In genomic region chr13:28759026-28759425, GRCm38 (mm10) we compare ENCODE assay signal across 10 mouse cellular contexts.
DNase-seq lines count a peak whose midpoint lies in the region; ATAC-seq lines count a peak whose summit lies in the region.
"Had no signal": no experiment of that assay in that cellular context is flagged by ENCODE, and none has a peak within 500 bp of the region (broad histone marks: within the 10 kb centered on the region; RNA-seq: fewer than 3 reads in every experiment).

No protein-coding gene starts in this region.

- no peaks in the 10 kb centered on the region for H3K9me3 ChIP-seq in kidney, embryonic 16.5 days (ENCODE audit: low read length)

- peaks cover 48% of the 10 kb centered on the region for H3K4me1 ChIP-seq in kidney, embryonic 16.5 days (ENCODE audit: insufficient read depth, low read length)

- no peak overlapping the region for H3K4me3 ChIP-seq in kidney, embryonic 16.5 days (ENCODE audit: low read length)

- no peaks in the 10 kb centered on the region for H3K36me3 ChIP-seq in kidney, embryonic 16.5 days (ENCODE audit: insufficient read depth, low read length)

- WGBS in kidney, embryonic 16.5 days, result 26% methylated on average over 3 of the region's 3 CpGs

- H3K27me3 ChIP-seq in kidney, embryonic 16.5 days (ENCODE audit: insufficient read depth, low read length), result no peaks in the 10 kb centered on the region

- H3K27ac ChIP-seq in kidney, embryonic 16.5 days (ENCODE audit: low read length), result peak overlapping the region; percentile 80

- no peak overlapping the region for H3K4me2 ChIP-seq in kidney, embryonic 16.5 days (replicated peaks; ENCODE audit: low read depth, low read length)

- ATAC-seq in kidney, embryonic 16.5 days (ENCODE audit: low FRiP score, low TSS enrichment), result no peak
- ATAC-seq: activated CD4-positive, CD25-positive, alpha-beta regulatory T cell, adult 4 months had no signal

- no peak for DNase-seq in kidney, postnatal 25 days
- DNase-seq in Muller cell, postnatal 12 days (ENCODE audit: inconsistent ontology term), result peak; percentile 31
- peak; percentile 32 for DNase-seq in embryo, embryonic 9.5 days (ENCODE audit: extremely low spot score)
- peak; percentile 15 to 25 for DNase-seq in gastrocnemius, postnatal 36 days
- no peak for DNase-seq in left cerebral cortex, postnatal 14 days (ENCODE audit: low spot score in 2 of 2)
- no peak for DNase-seq in right cerebral cortex, postnatal 14 days
- DNase-seq: kidney, postnatal 10 days; left cerebral cortex, postnatal 4 days had no signal

- intact Hi-C loops in gastrocnemius, postnatal 36 days (cut with DNase I), result loop anchor here (5.0 kb wide), 1 partner anchor 193 kb away; the partner anchor contains the start of gene Sox4
- intact Hi-C loops in left cerebral cortex, postnatal 14 days (cut with DNase I), result loop anchor here (5.0 kb wide), 1 partner anchor 342 kb away; no protein-coding TSS in a partner anchor

- no peak overlapping the region for H3K9ac ChIP-seq in kidney, embryonic 16.5 days (replicated peaks; ENCODE audit: low read length)

Comparison
In these comparisons a context has a peak if more than half of its experiments do, and no peak if none do; other contexts are left out.
1. DNase-seq: peak in Muller cell, postnatal 12 days (single experiment), embryo, embryonic 9.5 days (single experiment) and gastrocnemius, postnatal 36 days (2 of 2); none in kidney, postnatal 25 days (0 of 2), left cerebral cortex, postnatal 14 days (0 of 2) and right cerebral cortex, postnatal 14 days (single experiment).